Mouse (Mus musculus) stomach, embryonic 14.5 days (tissue): ENCODE results near the gene Plet1. TPM values are rescaled to one million over a fixed set of nuclear protein-coding genes. Genes with fewer than 3 reads are reported as not detected.

Experiments
- ATAC-seq: fragments of 200-750 bp; cut with Nextera tagmentation; 2 replicates; pipeline ENCODE4 v1.8.0; 2017; ENCODE audit warnings: low read depth, moderate TSS enrichment; ENCODE audit not compliant: insufficient number of reproducible peaks, insufficient read depth, low FRiP score
- H3K27ac ChIP-seq: fragments of 300-500 bp; sonication (generic); 2 replicates; pipeline ENCODE4 v1.5.1; 2014; ENCODE audit warnings: mild to moderate bottlenecking, low read length, moderate library complexity, mixed read lengths
- H3K27me3 ChIP-seq: fragments of 300-500 bp; sonication (generic); 2 replicates; pipeline ENCODE4 v1.6.1; 2014; ENCODE audit warnings: low read length, control low read depth, mixed read lengths; ENCODE audit not compliant: control insufficient read depth, insufficient read depth
- H3K36me3 ChIP-seq: fragments of 300-500 bp; sonication (generic); 2 replicates; pipeline ENCODE4 v1.6.1; 2014; ENCODE audit warnings: mild to moderate bottlenecking, control low read depth, low read length, moderate library complexity, mixed read lengths; ENCODE audit not compliant: control insufficient read depth, insufficient read depth
- H3K4me1 ChIP-seq: fragments of 300-500 bp; sonication (generic); 2 replicates; pipeline ENCODE4 v1.6.1; 2014; ENCODE audit warnings: low read length, control low read depth, mixed read lengths; ENCODE audit not compliant: control insufficient read depth, insufficient read depth
- H3K4me2 ChIP-seq: fragments of 300-500 bp; sonication (generic); replicated peaks from 2 replicates; pipeline ENCODE4 v1.6.1; 2014; ENCODE audit warnings: low read depth, low read length, control low read depth
- H3K4me3 ChIP-seq: fragments of 300-500 bp; sonication (generic); 2 replicates; pipeline ENCODE4 v1.5.1; 2014; ENCODE audit warnings: low read depth, low read length, control low read depth
- H3K9ac ChIP-seq: fragments of 300-500 bp; sonication (generic); replicated peaks from 2 replicates; pipeline ENCODE4 v1.6.1; 2014; ENCODE audit warnings: low read depth, mild to moderate bottlenecking, control low read depth, low read length, moderate library complexity, mixed read lengths
- H3K9me3 ChIP-seq: fragments of 300-500 bp; sonication (generic); 2 replicates; pipeline ENCODE4 v1.6.1; 2016; ENCODE audit warnings: low read depth, low read length, control low read depth; ENCODE audit not compliant: control insufficient read depth
- WGBS: fragments of 180-500 bp; shearing (Covaris S2); extraction: QIAGEN DNeasy Blood & Tissue Kit; methylation state at CpG from one replicate; pipeline ENCODE4 v1.1.7; 2014; 5-methylcytosine and 5-hydroxymethylcytosine counted together
- polyA plus RNA-seq: library from polyadenylated mRNA; unstranded; fragments of >200 nt; fragmentation: Nextera tagmentation; extraction: Ambion mirVana; gene quantifications from 2 replicates; pipeline ENCODE4 v1.2.1, GENCODE M21; 2014

The Plet1 gene
- polyA plus RNA-seq, 1 experiment from 2014 or later: 2.4 TPM

DNA sequence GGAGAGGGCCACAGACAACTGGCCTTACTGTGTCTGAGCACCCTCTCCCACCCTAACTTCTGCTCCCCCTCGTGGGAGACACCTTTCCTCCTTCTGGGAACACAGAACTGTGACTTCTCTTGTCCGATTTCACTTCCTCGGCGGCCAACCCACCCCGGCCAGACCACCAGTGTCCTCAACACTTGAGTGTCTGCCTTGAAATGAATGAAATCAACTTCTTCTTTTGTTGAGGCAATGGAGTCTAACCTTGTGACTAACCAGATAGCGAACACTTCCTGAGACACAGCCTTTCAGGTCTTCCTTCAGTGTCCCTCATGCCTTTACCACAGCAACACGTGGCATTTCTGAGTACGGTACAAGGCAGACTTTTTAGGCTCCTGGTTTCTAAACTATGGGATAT is 11.6 kb upstream of the Plet1 start:
- WGBS: 89% methylated on average over 8 of the region's 8 CpGs
- no peak overlapping the region for H3K4me2 ChIP-seq
- ATAC-seq: no peak
- H3K4me1 ChIP-seq: peaks cover 16% of the 10 kb centered on the region; the same call in 1 of the 2 replicates
- H3K9ac ChIP-seq: no peak overlapping the region
- H3K27ac ChIP-seq: no peak overlapping the region
- no peaks in the 10 kb centered on the region for H3K9me3 ChIP-seq
- H3K4me3 ChIP-seq: no peak overlapping the region
- H3K36me3 ChIP-seq: no peaks in the 10 kb centered on the region
- no peaks in the 10 kb centered on the region for H3K27me3 ChIP-seq

DNA sequence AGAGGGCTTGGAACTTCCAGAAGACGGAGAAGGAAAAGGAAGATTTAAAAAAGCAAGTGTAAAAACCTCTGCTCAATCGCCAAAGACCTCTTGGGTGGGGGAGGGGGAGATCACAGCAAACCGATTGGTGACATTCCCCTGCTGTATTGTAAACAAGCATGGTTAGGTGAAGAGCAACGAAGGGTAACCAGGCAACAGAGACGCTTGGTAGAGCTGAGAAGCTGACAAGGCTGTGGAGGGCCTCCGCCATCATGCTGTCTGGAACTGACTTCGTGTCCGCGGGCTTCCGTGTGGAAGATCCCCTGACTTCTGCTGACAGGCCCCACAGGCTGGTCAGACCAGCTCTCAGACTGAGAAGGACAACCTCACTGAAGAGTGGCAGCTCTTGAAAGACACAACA is 8.8 kb upstream of the Plet1 start:
- 14% methylated on average over 10 of the region's 10 CpGs for WGBS
- Histone ChIP-seq H3K27ac (no peak overlapping the region), H3K9ac (no peak overlapping the region), H3K36me3 (no peaks in the 10 kb centered on the region), H3K4me3 (no peak overlapping the region), H3K4me2 (peak overlapping the region; percentile 6; the same call in 1 of the 2 replicates), H3K27me3 (no peaks in the 10 kb centered on the region), H3K4me1 (peaks cover 7% of the 10 kb centered on the region; the same call in 1 of the 2 replicates), H3K9me3 (no peaks in the 10 kb centered on the region)
- no peak for ATAC-seq

DNA sequence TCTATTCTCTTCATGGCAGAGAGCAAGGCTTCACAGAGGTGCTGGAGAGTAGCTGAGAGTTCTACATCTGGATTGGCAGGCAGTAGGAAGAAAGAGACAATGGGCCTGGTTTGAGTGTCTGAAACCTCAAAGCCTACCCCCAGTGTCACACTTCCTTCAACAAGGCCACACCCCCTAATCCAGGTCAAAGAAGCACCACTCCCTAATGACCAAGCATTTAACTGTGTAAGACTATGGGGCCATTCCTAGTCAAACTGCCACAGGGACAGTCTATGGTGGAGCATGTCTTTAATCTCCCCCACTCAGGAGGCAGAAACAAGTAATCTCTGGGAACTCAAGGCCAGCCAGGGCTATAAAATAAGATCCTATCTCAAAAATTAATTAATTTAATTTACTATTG is 3.5 kb upstream of the Plet1 start:
- H3K36me3 ChIP-seq: no peaks in the 10 kb centered on the region
- no peaks in the 10 kb centered on the region for H3K9me3 ChIP-seq
- peaks cover 3% of the 10 kb centered on the region; the same call in 1 of the 2 replicates for H3K4me1 ChIP-seq
- no peak overlapping the region for H3K4me2 ChIP-seq
- ATAC-seq: no peak
- H3K4me3 ChIP-seq: no peak overlapping the region
- no peak overlapping the region for H3K9ac ChIP-seq
- H3K27me3 ChIP-seq: no peaks in the 10 kb centered on the region
- no peak overlapping the region for H3K27ac ChIP-seq

DNA sequence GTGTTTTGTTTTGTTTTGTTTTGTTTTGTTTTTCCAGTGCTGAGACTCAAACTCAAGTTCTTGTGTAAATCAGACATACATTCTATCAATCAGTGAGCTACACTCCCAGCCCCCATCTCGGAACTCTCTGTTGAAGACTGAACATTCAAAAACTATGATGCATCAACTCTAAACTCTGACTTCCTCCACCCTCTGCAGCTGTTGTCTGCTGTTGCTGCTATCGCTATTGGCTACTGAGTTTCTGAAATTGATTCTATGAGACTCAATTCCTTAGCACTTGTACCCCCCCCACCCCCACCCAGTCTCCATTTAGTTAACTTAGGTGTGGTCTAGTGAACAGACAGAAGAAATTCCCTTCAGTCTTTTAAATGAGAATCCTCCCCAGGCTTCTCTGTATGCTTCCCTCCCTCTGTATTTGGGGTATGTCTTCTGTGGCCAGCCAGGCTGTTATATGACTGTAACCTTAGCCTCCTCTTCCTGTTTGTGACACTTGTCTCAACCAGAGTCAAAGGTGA is 2.7 kb upstream of the Plet1 start:
- 72% methylated on average over 2 of the region's 2 CpGs for WGBS
- no peak overlapping the region for H3K9ac ChIP-seq
- 0 out of 2 replicates have a peak, but pooled peaks cover 5% of the 10 kb centered on the region for H3K4me1 ChIP-seq
- H3K27ac ChIP-seq: no peak overlapping the region
- H3K27me3 ChIP-seq: no peaks in the 10 kb centered on the region
- no peak for ATAC-seq
- no peak overlapping the region for H3K4me3 ChIP-seq
- H3K36me3 ChIP-seq: no peaks in the 10 kb centered on the region
- H3K4me2 ChIP-seq: no peak overlapping the region
- no peaks in the 10 kb centered on the region for H3K9me3 ChIP-seq

DNA sequence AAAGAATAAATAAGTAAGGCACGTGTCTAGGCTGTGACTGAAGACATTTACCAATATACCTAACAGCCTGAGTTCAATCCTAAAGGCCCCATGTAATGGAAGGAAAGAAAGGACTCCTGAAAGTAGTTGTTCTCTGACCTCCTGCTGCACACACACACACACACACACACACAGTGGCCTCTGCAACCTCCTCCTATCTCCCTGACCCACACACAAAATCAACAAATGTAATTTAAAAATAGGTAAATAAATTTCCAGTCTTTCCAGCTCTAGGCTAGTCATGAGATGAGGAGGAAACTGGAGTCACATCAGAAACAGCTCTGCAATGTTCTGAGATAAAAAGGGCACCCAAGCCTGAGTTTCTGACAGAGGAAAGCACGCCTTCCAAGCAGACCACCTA is 548 bp upstream of the Plet1 start:
- ATAC-seq: no peak
- WGBS: 69% methylated on average over 2 of the region's 2 CpGs
- no peak overlapping the region for H3K27ac ChIP-seq

DNA sequence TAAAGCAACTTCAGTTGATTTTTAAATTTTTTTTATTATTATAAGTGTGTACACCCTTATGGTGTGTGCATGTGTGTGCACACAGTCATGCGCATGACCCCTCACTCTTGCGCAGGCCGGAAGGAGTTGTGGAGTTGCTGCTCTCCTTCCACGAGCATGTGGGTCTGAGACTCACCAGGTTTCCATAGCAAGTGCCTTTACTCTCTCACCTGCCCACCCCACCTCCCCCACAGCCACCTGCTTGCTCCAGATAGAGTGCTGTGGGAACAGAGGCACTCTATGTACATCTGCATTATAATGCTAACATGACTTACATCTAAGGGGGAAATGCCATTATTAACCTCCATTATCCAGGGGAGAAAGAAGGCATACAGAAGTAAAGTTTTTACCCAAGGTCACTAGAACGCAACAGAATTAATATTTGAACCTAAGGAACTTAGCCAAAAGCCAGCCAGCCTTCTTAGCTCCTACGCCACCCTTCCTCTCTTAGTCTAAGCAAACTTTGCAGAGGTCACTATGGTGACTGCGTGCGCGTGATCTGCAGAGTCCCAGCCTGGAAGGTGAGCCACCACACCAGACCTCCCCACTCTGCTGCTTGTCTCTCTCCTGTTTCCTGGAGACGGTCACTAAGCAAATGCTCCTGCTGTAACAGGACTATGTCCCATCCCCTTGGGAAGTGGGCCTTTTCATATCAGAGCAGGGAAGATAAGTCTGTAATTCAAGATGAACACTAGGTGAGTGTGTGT is 1.3 kb downstream of the Plet1 start:
- Histone ChIP-seq H3K4me2 (no peak overlapping the region), H3K27me3 (no peaks in the 10 kb centered on the region), H3K27ac (no peak overlapping the region), H3K4me1 (0 out of 2 replicates have a peak, but pooled peaks cover 7% of the 10 kb centered on the region), H3K9me3 (no peaks in the 10 kb centered on the region), H3K4me3 (no peak overlapping the region), H3K9ac (no peak overlapping the region), H3K36me3 (no peaks in the 10 kb centered on the region)
- no peak for ATAC-seq
- 63% methylated on average over 10 of the region's 10 CpGs for WGBS

More for the DNA sequence above, 548 bp upstream of the Plet1 start:
- H3K4me1 ChIP-seq: 0 out of 2 replicates have a peak, but pooled peaks cover 7% of the 10 kb centered on the region
- no peaks in the 10 kb centered on the region for H3K9me3 ChIP-seq
- H3K27me3 ChIP-seq: no peaks in the 10 kb centered on the region
- no peak overlapping the region for H3K9ac ChIP-seq
- no peak overlapping the region for H3K4me3 ChIP-seq
- H3K4me2 ChIP-seq: no peak overlapping the region
- no peaks in the 10 kb centered on the region for H3K36me3 ChIP-seq

DNA sequence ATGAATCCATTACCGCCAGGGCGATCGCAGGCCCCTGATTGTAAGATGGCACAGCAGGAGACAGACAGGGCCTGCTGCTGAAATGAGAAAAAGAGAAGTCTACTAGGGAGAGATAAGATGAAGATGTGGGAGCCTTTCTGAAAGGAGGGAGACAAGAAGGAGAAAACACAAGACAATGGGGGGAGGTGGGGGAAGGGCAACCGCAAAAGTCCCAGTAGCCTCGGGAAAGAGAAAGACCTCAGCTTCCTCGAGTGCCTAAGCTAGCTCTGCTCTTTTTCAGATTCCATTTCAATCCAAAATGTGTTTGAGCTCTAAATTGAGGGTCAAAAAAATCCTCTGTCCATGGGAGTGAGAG is 1.8 kb downstream of the Plet1 start:
- ATAC-seq: no peak
- Histone ChIP-seq H3K36me3 (no peaks in the 10 kb centered on the region), H3K4me2 (no peak overlapping the region), H3K9me3 (no peaks in the 10 kb centered on the region), H3K4me1 (0 out of 2 replicates have a peak, but pooled peaks cover 7% of the 10 kb centered on the region), H3K9ac (no peak overlapping the region), H3K27ac (no peak overlapping the region), H3K27me3 (no peaks in the 10 kb centered on the region), H3K4me3 (no peak overlapping the region)
- 39% methylated on average over 6 of the region's 6 CpGs for WGBS

DNA sequence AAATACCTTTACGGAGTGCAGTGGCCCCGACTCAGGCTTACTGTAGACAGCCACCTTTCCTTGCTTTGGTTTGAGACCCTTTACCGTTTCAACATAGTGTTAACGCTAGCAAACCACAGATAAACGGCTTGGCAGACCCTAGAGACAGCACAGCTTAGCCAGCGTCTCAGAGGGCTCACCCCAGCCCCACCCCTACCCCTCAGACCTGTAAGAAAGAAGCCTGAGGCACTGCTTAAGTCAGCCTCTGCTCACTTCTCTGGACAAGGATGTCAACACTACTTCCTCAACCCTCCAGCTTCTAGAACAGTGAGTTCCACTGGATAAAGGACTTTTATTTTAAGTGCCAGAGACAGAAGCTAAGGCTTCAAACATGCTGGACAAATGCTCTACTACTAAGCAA is 2.2 kb downstream of the Plet1 start:
- H3K4me2 ChIP-seq: no peak overlapping the region
- H3K9ac ChIP-seq: no peak overlapping the region
- ATAC-seq: no peak
- H3K27ac ChIP-seq: no peak overlapping the region
- H3K36me3 ChIP-seq: no peaks in the 10 kb centered on the region
- WGBS: 19% methylated on average over 6 of the region's 6 CpGs
- H3K4me3 ChIP-seq: no peak overlapping the region
- H3K27me3 ChIP-seq: no peaks in the 10 kb centered on the region
- H3K4me1 ChIP-seq: 0 out of 2 replicates have a peak, but pooled peaks cover 7% of the 10 kb centered on the region
- no peaks in the 10 kb centered on the region for H3K9me3 ChIP-seq
